19 mouse cellular contexts compared by ENCODE assay signal in genomic region chr16:89861531-89861930, GRCm38 (mm10).
DNase-seq lines count a peak whose midpoint lies in the region; ATAC-seq lines count a peak whose summit lies in the region.
"Had no signal": no experiment of that assay in that cellular context is flagged by ENCODE, and none has a peak within 500 bp of the region (broad histone marks: within the 10 kb centered on the region; RNA-seq: fewer than 3 reads in every experiment).

No protein-coding gene starts in this region.

- no peak overlapping the region for H3K4me2 ChIP-seq in embryonic facial prominence, embryonic 13.5 days
- H3K4me2 ChIP-seq in lung, embryonic 16.5 days (ENCODE audit: low read depth, low read length), result no peak overlapping the region
- no peak overlapping the region for H3K4me2 ChIP-seq in stomach, embryonic 15.5 days
- no peak overlapping the region for H3K4me2 ChIP-seq in heart, embryonic 12.5 days

- H3K4me3 ChIP-seq in embryonic facial prominence, embryonic 13.5 days, result no peak overlapping the region
- no peak overlapping the region for H3K4me3 ChIP-seq in embryonic facial prominence, embryonic 10.5 days
- H3K4me3 ChIP-seq in lung, embryonic 16.5 days (ENCODE audit: low read length), result no peak overlapping the region
- no peak overlapping the region for H3K4me3 ChIP-seq in stomach, embryonic 15.5 days (replicated peaks)
- no peak overlapping the region for H3K4me3 ChIP-seq in heart, embryonic 12.5 days
- H3K4me3 ChIP-seq: layer of hippocampus, adult 2 months; myocyte had no signal

- H3K27ac ChIP-seq in embryonic facial prominence, embryonic 13.5 days, result peak overlapping the region; percentile 48; the same call in 1 of the 2 replicates
- H3K27ac ChIP-seq in embryonic facial prominence, embryonic 10.5 days (replicated peaks), result no peak overlapping the region
- H3K27ac ChIP-seq in lung, embryonic 16.5 days (ENCODE audit: low read length), result no peak overlapping the region
- H3K27ac ChIP-seq in stomach, embryonic 15.5 days, result peak overlapping the region; percentile 57
- H3K27ac ChIP-seq in heart, embryonic 12.5 days (ENCODE audit: poor library complexity, severe bottlenecking), result no peak overlapping the region
- H3K27ac ChIP-seq: layer of hippocampus, adult 2 months; liver, embryonic 14.5 days had no signal

- H3K4me1 ChIP-seq in embryonic facial prominence, embryonic 13.5 days, result peaks cover 24% of the 10 kb centered on the region
- peaks cover 33% of the 10 kb centered on the region for H3K4me1 ChIP-seq in embryonic facial prominence, embryonic 10.5 days
- peaks cover 5% of the 10 kb centered on the region; the same call in 1 of the 2 replicates for H3K4me1 ChIP-seq in lung, embryonic 16.5 days (replicated peaks; ENCODE audit: control insufficient read depth, insufficient read depth, low read length)
- peaks cover 6% of the 10 kb centered on the region for H3K4me1 ChIP-seq in stomach, embryonic 15.5 days
- peaks cover 19% of the 10 kb centered on the region for H3K4me1 ChIP-seq in heart, embryonic 12.5 days (replicated peaks)

- no peak for ATAC-seq in embryonic facial prominence, embryonic 13.5 days (ENCODE audit: insufficient number of reproducible peaks, insufficient read depth, low FRiP score, low TSS enrichment, low read depth)
- ATAC-seq in lung, embryonic 16.5 days (ENCODE audit: low read depth), result peak; percentile 18; the same call in 1 of the 2 replicates
- ATAC-seq in stomach, embryonic 15.5 days (ENCODE audit: insufficient read depth, low FRiP score, low read depth), result no peak
- ATAC-seq in heart, embryonic 12.5 days (ENCODE audit: insufficient number of reproducible peaks, low FRiP score), result no peak
- ATAC-seq: CD4-positive, CD25-positive, alpha-beta regulatory T cell, adult 4 months had no signal

- no peaks in the 10 kb centered on the region for H3K9me3 ChIP-seq in embryonic facial prominence, embryonic 13.5 days
- 0 out of 2 replicates have a peak, but pooled peaks cover 4% of the 10 kb centered on the region for H3K9me3 ChIP-seq in embryonic facial prominence, embryonic 10.5 days
- H3K9me3 ChIP-seq in lung, embryonic 16.5 days (ENCODE audit: control insufficient read depth, low read length), result no peaks in the 10 kb centered on the region
- H3K9me3 ChIP-seq in stomach, embryonic 15.5 days, result no peaks in the 10 kb centered on the region
- H3K9me3 ChIP-seq in heart, embryonic 12.5 days (replicated peaks), result no peaks in the 10 kb centered on the region

- 57% methylated on average over 5 of the region's 5 CpGs for WGBS in embryonic facial prominence, embryonic 13.5 days
- 67% methylated on average over 5 of the region's 5 CpGs for WGBS in embryonic facial prominence, embryonic 10.5 days
- 30% methylated on average over 5 of the region's 5 CpGs for WGBS in lung, embryonic 16.5 days
- WGBS in stomach, embryonic 15.5 days, result 32% methylated on average over 5 of the region's 5 CpGs
- WGBS in heart, embryonic 12.5 days, result 63% methylated on average over 5 of the region's 5 CpGs

- DNase-seq in embryonic facial prominence, embryonic 10.5 days (ENCODE audit: low spot score), result no peak
- no peak for DNase-seq in lung, postnatal 10 days
- DNase-seq in gonadal fat pad, adult 2 months (ENCODE audit: low read depth), result peak; percentile 46
- DNase-seq in gastrocnemius, adult 18-20 months (ENCODE audit: low spot score), result no peak
- DNase-seq: adrenal gland, adult 2 months; cerebellum, adult 11-12 months; gastrocnemius, postnatal 36 days; kidney, postnatal 10 days; left cerebral cortex, postnatal 4 days; midbrain, embryonic 14.5 days; right cerebral cortex, adult 18-20 months had no signal

- H3K9ac ChIP-seq in embryonic facial prominence, embryonic 13.5 days, result no peak overlapping the region
- no peak overlapping the region for H3K9ac ChIP-seq in lung, embryonic 16.5 days (ENCODE audit: low read length)
- H3K9ac ChIP-seq in stomach, embryonic 15.5 days, result no peak overlapping the region
- H3K9ac ChIP-seq in heart, embryonic 12.5 days, result no peak overlapping the region
- H3K9ac ChIP-seq: liver, embryonic 14.5 days had no signal

- H3K27me3 ChIP-seq in embryonic facial prominence, embryonic 13.5 days, result no peaks in the 10 kb centered on the region
- no peaks in the 10 kb centered on the region for H3K27me3 ChIP-seq in embryonic facial prominence, embryonic 10.5 days (replicated peaks; ENCODE audit: low read depth, poor library complexity, severe bottlenecking)
- H3K27me3 ChIP-seq in lung, embryonic 16.5 days (ENCODE audit: control insufficient read depth, insufficient read depth, low read depth, low read length), result no peaks in the 10 kb centered on the region
- no peaks in the 10 kb centered on the region for H3K27me3 ChIP-seq in stomach, embryonic 15.5 days (replicated peaks)
- no peaks in the 10 kb centered on the region for H3K27me3 ChIP-seq in heart, embryonic 12.5 days (replicated peaks)

- H3K36me3 ChIP-seq in embryonic facial prominence, embryonic 13.5 days, result peaks cover 26% of the 10 kb centered on the region
- H3K36me3 ChIP-seq in embryonic facial prominence, embryonic 10.5 days (replicated peaks), result peaks cover 44% of the 10 kb centered on the region
- H3K36me3 ChIP-seq in lung, embryonic 16.5 days (ENCODE audit: control insufficient read depth, insufficient read depth, low read length), result no peaks in the 10 kb centered on the region
- no peaks in the 10 kb centered on the region for H3K36me3 ChIP-seq in stomach, embryonic 15.5 days
- peaks cover 4% of the 10 kb centered on the region for H3K36me3 ChIP-seq in heart, embryonic 12.5 days

Comparison
In these comparisons a context has a peak if more than half of its experiments do, and no peak if none do; other contexts are left out.
1. H3K27ac ChIP-seq: peak in embryonic facial prominence, embryonic 13.5 days (single experiment) and stomach, embryonic 15.5 days (single experiment); none in embryonic facial prominence, embryonic 10.5 days (single experiment), lung, embryonic 16.5 days (single experiment) and heart, embryonic 12.5 days (single experiment).